Mouse (Mus musculus): ENCODE measurements around the gene Ky.

The Ky gene

GRCm38 (mm10) chr9:102502015-102502633 is 3.4 kb upstream of the Ky start:
- DNase-seq (ENCODE audit: low spot score in 2 of 2) = no peak

DNA sequence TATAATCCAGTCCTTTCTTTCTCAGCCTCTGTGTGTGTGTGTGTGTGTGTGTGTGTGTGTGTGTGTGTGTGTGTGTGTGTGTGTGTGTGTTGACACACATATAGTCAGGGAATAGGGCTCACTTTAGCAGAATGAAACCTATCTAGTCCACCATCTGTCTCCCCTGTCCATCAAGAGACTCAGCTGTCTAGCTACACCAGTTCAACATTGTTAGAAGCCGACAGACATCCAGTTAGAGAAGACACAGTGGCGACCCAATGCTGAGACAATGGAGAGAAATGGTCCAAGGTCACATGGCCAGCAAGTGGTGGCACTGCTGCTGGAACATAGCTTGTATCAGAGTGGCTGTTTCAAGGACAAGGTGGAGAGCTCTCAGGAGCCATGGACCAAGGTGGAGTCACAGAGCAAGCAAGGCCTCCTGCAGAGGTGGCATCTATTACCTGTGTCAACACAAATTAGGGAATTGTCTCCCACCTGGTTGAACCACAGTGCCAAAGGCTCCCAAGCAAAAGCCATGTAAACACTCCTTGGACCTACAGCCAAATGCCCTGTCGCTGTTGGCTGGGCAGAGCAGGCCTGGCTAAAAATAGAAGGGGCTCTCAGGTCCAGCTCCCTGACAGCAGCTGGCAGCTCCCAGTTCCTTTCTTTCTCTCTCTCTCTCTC is 703 bp upstream of the Ky start:
- peak; percentile 37 to 65 for DNase-seq (ENCODE audit: low spot score in 2 of 2)

DNA sequence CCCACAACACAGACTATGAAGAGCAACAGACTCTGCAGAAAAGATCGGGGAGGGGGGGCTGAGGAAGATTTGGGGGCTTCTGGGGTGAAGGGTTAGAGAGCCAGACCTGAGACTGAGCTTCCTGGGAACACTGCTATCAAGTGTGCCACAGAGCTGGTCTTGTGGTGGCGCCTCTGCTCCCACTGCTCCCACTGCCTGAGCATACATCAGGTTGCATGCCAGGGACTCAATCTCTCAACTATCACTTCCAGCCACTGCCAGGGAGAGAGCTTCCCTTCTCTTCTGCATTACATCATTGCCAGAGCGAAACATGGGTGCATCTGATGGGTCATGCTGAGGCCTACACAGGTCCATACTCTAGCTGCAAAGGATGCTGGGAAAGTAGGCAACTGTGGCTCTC is 2.8 kb downstream of the Ky start:
- DNase-seq (ENCODE audit: low spot score in 2 of 2) = no peak

- DNase-seq (ENCODE audit: low spot score in 2 of 2) = peak; percentile 84 to 86
Observed at GRCm38 (mm10) chr9:102511423-102511822, 5.9 kb downstream of the Ky start.

DNA sequence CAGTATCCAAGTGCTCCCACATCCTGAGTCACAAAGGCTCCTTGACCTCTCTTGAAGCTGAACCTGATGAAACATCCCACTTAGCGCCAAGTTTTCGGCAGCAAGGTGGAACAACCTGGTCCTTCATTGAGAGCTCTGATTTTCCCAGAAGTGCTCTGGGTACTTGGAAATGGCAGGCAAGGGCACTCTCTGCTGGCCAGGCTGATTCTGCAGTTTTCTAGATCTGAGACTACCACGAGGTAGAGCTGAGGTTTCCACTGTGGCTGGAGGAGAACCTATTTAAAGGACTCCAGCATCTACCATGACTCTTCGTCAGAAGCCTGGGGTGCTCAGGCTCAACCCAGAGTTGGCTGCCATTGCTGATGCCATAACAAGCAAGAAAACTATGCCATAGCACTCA is 8.0 kb downstream of the Ky start:
- no peak for DNase-seq (ENCODE audit: low spot score in 2 of 2)

DNA sequence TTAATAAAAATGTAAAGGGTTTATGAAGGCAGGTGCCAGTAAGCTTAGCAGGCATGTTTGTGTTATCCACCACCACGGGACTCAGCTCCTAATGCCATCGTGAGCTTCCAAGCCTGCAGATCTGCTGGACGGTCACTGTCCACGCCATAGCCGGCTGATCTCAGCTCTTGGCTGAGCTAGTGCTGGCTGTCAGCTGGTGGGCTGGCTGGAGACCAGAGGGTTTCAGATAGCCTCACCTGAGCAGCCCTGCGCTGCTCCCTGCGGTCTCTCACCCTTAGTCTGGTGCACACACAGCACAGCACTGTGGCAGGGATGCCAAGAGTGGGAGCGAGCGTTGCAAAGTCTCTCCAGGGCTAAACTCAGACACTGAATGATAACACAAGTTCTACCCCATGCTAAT is 12.9 kb downstream of the Ky start:
- peak; percentile 61 to 73 for DNase-seq (ENCODE audit: low spot score in 2 of 2)

- DNase-seq (ENCODE audit: low spot score in 2 of 2) = peak in 1 of 2 experiments; percentile 31
Observed at GRCm38 (mm10) chr9:102521396-102521795, 15.8 kb downstream of the Ky start.

- DNase-seq (ENCODE audit: low spot score in 2 of 2) = no peak
Observed at GRCm38 (mm10) chr9:102528106-102528505, 22.6 kb downstream of the Ky start.

DNA sequence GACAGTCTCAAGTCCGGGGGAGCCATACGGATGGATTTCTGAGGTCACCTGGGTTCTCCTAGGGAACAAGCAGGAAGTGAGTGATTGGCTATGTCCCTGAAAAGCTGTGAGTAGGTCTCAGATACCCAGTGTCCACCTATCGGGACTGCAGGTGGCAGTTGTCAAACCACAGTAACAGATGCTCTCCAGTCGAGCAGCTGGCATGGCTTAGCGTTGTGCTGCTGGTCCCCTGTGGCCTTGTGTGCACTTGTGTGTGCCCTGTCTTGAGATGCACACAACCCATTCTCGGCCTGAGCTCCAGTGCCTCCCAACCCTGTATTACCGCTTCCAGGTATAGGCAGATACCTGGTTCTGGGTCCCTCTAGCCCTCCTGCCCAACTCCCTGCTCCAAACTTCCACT is 23.0 kb downstream of the Ky start:
- DNase-seq (ENCODE audit: low spot score in 2 of 2) = no peak

GRCm38 (mm10) chr9:102529008-102529407 is 23.5 kb downstream of the Ky start:
- no peak for DNase-seq (ENCODE audit: low spot score in 2 of 2)

- DNase-seq (ENCODE audit: low spot score in 2 of 2) = peak in 1 of 2 experiments; percentile 15
Observed at GRCm38 (mm10) chr9:102531051-102531892, 25.7 kb downstream of the Ky start.

GRCm38 (mm10) chr9:102536968-102537367 is 31.4 kb downstream of the Ky start:
- no peak for DNase-seq (ENCODE audit: low spot score in 2 of 2)

DNA sequence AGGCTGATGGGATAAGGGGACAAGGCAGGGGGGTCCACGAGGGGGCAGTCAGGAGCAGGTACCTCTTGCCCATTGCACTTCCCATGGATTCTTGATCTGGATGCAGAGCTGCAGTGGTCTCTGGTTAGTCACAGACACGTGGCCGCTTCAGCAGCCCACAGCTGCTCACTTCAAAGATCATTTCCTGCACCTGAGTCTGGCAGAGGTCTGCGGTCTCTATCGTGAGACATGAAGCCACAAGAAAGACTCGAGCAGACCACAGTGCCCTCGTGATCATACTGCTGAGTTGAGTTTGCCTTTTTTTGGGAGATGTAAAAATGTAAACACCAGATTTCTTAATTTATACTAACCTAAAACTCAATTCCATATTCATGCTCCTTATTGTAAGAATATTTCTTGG is 34.1 kb downstream of the Ky start:
- DNase-seq (ENCODE audit: low spot score in 2 of 2) = no peak

GRCm38 (mm10) chr9:102541666-102542065 is 36.1 kb downstream of the Ky start:
- DNase-seq (ENCODE audit: low spot score in 2 of 2) = no peak

DNA sequence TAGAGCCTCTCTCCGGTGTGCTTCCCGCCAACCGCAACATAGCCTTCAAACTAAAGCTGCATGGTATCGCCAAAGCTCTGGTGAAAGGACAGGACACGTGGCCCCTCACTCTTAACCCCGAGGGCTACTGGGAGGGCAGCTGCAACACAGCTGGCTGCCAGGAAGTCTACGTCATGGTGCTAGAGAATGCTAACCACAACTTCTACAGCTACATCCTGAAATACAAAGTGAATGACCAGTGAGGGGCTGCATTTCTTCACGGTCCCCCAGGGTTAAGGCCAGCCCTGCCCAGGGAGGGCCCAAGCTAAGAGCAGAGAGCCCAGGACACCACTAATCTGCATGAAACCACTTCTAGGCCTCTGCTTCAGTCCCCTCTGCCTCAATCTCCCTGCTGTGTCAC is 37.0 kb downstream of the Ky start:
- no peak for DNase-seq (ENCODE audit: low spot score in 2 of 2)

DNA sequence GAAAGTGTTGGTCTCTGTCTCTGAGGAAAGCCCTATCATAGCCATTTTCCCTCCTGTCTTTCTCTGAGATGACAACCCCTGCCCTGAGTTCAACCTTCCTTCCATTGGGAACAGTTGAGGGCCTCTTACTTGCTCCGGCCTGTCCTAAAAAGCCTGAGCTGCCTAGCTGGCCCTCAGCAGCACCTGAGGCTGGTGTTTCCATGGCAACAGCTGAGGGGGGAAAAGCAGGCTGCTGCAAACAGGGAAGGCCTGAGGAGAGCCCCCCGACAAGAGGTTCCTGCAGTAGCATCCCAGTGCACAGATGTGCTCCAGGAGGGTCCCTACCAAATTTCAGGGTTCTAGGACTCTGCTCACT is 38.2 kb downstream of the Ky start:
- DNase-seq (ENCODE audit: low spot score in 2 of 2) = no peak

DNA sequence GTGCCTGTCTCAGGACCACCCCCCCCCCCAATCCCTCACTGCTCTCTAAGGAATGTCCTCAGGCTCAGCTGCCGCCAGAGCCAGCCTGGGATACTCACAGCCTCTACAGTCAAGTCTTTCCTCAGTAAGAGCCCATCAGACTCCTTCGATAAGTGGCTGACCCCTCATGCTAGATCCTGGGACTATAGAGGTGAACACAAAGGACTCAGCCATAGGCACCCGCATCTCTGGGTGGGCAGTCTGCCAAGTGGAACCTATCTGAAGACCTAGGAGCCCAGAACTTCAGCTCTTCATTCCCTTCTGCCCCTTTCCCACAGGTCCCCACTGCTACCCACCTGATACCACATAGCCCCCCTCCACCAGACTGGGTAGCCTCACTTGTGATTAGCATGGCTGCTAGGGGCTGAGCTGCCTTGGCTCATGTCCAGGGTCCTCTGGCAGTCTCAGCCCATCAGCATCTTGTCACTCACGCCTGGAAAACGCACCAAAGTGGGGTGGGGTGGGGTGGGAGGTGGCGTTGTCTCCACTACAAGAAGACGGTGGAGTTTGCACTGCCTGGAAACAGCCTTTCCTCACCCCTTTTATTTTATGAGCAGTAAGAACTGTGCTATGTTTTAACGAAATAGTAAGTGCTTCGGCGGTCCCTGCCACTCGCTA is 38.7 kb downstream of the Ky start:
- DNase-seq (ENCODE audit: low spot score in 2 of 2) = no peak

- DNase-seq (ENCODE audit: low spot score in 2 of 2) = peak; percentile 53 to 67
Observed at GRCm38 (mm10) chr9:102544773-102545366, 39.3 kb downstream of the Ky start.

GRCm38 (mm10) chr9:102545406-102546255 is 40.1 kb downstream of the Ky start:
- DNase-seq (ENCODE audit: low spot score in 2 of 2) = no peak

DNA sequence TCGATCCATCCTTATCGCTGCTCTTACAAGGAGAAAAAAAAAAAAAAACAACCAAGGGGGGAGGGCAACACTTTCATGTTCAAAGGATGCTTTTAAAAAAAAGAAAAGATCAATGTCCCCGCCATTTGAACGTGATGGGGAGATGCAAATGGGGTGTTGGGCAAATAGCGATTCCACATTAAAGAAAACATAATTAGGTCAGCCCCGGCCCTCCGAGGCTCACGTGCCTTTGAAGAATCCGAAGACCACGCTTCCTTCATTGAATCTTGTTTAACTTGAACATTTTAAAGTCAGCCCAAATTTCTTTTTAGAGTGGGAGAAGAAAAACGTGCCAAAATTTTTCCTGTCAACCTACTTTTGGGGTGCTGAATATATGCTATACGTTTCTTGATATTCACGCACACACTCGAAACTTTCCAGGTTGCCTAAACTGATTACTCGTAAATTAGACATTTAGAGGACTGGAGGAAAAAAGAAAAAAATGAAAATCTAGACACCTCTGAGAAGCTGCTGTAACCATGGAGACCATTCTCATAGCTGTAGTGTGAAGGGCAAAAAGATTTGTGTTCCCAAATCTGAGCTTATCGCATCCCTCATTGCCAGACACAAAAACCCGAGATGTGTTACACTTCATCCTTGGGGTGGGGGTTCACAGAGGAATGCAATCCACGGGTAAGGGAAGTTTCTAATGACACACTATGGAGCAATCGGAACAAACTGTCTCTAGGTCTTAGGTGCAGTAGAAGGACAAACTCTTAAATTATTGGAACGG is 40.9 kb downstream of the Ky start:
- no peak for DNase-seq (ENCODE audit: low spot score in 2 of 2)

Measured in heart, adult 9 months (tissue).